Mouse (Mus musculus) testis, adult 2 months (tissue): Measurements from ENCODE around the gene Abhd2.

ENCODE experiments used
- CTCF ChIP-seq: fragments of 200-500 bp; IDR thresholded peaks from 2 replicates; pipeline ENCODE4 v1.5.1; 2012; ENCODE audit warnings: low read depth, mild to moderate bottlenecking, inconsistent platforms, low read length, moderate library complexity; ENCODE audit not compliant: control insufficient read depth, insufficient read depth, insufficient replicate concordance
- POLR2A ChIP-seq: fragments of 200-500 bp; IDR thresholded peaks from 2 replicates; pipeline ENCODE4 v1.6.1; 2012; ENCODE audit warnings: low read depth, mild to moderate bottlenecking, inconsistent platforms, low read length, moderate library complexity; ENCODE audit not compliant: control insufficient read depth

- no peak for TF ChIP-seq POLR2A
- TF ChIP-seq CTCF: no peak
These were observed 120.0 kb downstream of the Abhd2 start for GRCm38 (mm10) chr7:79392860-79393513.
